Mouse (Mus musculus) B cell, adult 2 months (primary cell): ENCODE measurements around the gene Nmnat2.

Source experiments
- DNase-seq, 2 experiments: peaks; one replicate each; pipeline ENCODE4 v3.0.0; 2022

The Nmnat2 gene

GRCm38 (mm10) chr1:152990067-152990466 is 35.3 kb downstream of the Nmnat2 start:
- DNase-seq = no peak

GRCm38 (mm10) chr1:152992271-152993134 is 37.7 kb downstream of the Nmnat2 start:
- no peak for DNase-seq

- no peak for DNase-seq
Measured at GRCm38 (mm10) chr1:152993803-152994202, 39.0 kb downstream of the Nmnat2 start.

GRCm38 (mm10) chr1:152999983-153000382 is 45.2 kb downstream of the Nmnat2 start:
- DNase-seq = no peak

- no peak for DNase-seq
Measured at GRCm38 (mm10) chr1:153000486-153001228, 45.9 kb downstream of the Nmnat2 start.

- DNase-seq = no peak
Measured at GRCm38 (mm10) chr1:153002295-153003050, 47.7 kb downstream of the Nmnat2 start.

- DNase-seq = no peak
Measured at GRCm38 (mm10) chr1:153004472-153004871, 49.7 kb downstream of the Nmnat2 start.

- no peak for DNase-seq
Measured at GRCm38 (mm10) chr1:153006054-153006453, 51.3 kb downstream of the Nmnat2 start.

- no peak for DNase-seq
Measured at GRCm38 (mm10) chr1:153006761-153007160, 52.0 kb downstream of the Nmnat2 start.

GRCm38 (mm10) chr1:153007292-153007691 is 52.5 kb downstream of the Nmnat2 start:
- no peak for DNase-seq

- DNase-seq = no peak
Measured at GRCm38 (mm10) chr1:153007824-153008223, 53.0 kb downstream of the Nmnat2 start.

- DNase-seq = no peak
Measured at GRCm38 (mm10) chr1:153009338-153009737, 54.5 kb downstream of the Nmnat2 start.

- DNase-seq = no peak
Measured at GRCm38 (mm10) chr1:153010353-153011351, 55.9 kb downstream of the Nmnat2 start.

GRCm38 (mm10) chr1:153011544-153011943 is 56.8 kb downstream of the Nmnat2 start:
- DNase-seq = no peak

- DNase-seq = no peak
Measured at GRCm38 (mm10) chr1:153013541-153014288, 58.9 kb downstream of the Nmnat2 start.

- DNase-seq = no peak
Measured at GRCm38 (mm10) chr1:153014431-153015186, 59.8 kb downstream of the Nmnat2 start.

- DNase-seq = no peak
Measured at GRCm38 (mm10) chr1:153016465-153017163, 61.8 kb downstream of the Nmnat2 start.

GRCm38 (mm10) chr1:153019128-153019527 is 64.3 kb downstream of the Nmnat2 start:
- no peak for DNase-seq

- DNase-seq = no peak
Measured at GRCm38 (mm10) chr1:153019623-153020022, 64.8 kb downstream of the Nmnat2 start.
